Comparison of ENCODE assay signal across 10 mouse cellular contexts in the genomic region with DNA sequence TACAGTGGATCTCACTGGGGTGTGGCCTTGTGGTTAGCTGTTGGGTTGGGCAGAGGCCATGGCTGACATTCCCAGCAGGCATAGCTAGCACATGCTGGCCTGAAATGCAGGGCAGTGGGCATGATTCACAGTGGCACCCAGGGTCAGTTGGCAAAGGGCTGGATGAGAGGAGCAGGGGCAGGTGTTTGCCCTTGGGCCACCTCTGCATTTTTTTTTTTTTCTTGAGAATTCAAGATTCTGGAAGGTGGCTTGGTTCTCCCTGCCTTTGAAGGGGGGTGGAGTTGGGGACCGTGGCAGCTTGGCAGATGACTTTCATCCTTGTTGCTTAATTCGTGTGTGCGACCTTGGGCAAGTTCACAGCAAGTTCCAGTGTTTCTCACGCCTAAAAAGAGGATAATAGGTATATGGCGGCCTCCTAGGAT. TPM values are rescaled to one million over a fixed set of nuclear protein-coding genes. Genes with fewer than 3 reads are reported as not detected.
DNase-seq lines count a peak whose midpoint lies in the region; ATAC-seq and TF ChIP-seq lines count a peak whose summit lies in the region.
"Had no signal": no experiment of that assay in that cellular context is flagged by ENCODE, and none has a peak within 500 bp of the region (broad histone marks: within the 10 kb centered on the region; RNA-seq: fewer than 3 reads in every experiment).

No protein-coding gene starts in this region.

- 59% methylated on average over 5 of the region's 5 CpGs for WGBS in kidney, adult 2 months
- WGBS in kidney, embryonic 16.5 days = 73% methylated on average over 5 of the region's 5 CpGs
- WGBS in liver, embryonic 13.5 days (ENCODE audit: insufficient replicate concordance) = 22% methylated on average over 5 of the region's 5 CpGs
- WGBS in midbrain, embryonic 15.5 days = 78% methylated on average over 5 of the region's 5 CpGs

- no peak overlapping the region for H3K4me3 ChIP-seq in kidney, adult 2 months (ENCODE audit: insufficient read depth, low read depth, low read length)
- no peak overlapping the region for H3K4me3 ChIP-seq in kidney, embryonic 16.5 days (ENCODE audit: low read length)
- H3K4me3 ChIP-seq in C2C12 (ENCODE audit: insufficient read depth, poor library complexity, severe bottlenecking) = no peak overlapping the region
- no peak overlapping the region for H3K4me3 ChIP-seq in liver, embryonic 13.5 days (replicated peaks)
- no peak overlapping the region for H3K4me3 ChIP-seq in midbrain, embryonic 15.5 days
- H3K4me3 ChIP-seq: embryonic facial prominence, embryonic 12.5 days; hindbrain, embryonic 12.5 days had no signal

- no peaks in the 10 kb centered on the region for H3K36me3 ChIP-seq in kidney, adult 2 months (ENCODE audit: control insufficient read depth, insufficient read depth, low read length)
- H3K36me3 ChIP-seq in kidney, embryonic 16.5 days (ENCODE audit: insufficient read depth, low read length) = no peaks in the 10 kb centered on the region
- H3K36me3 ChIP-seq in C2C12 (ENCODE audit: control insufficient read depth, insufficient read depth) = no peaks in the 10 kb centered on the region
- H3K36me3 ChIP-seq in liver, embryonic 13.5 days = no peaks in the 10 kb centered on the region
- H3K36me3 ChIP-seq in midbrain, embryonic 15.5 days (replicated peaks) = no peaks in the 10 kb centered on the region
- H3K36me3 ChIP-seq: embryonic facial prominence, embryonic 12.5 days; hindbrain, embryonic 12.5 days had no signal

- no peak for TF ChIP-seq CTCF in kidney, adult 2 months (conservative IDR thresholded peaks at IDR 0.05; ENCODE audit: insufficient read depth, insufficient read length, low read depth, low read length)
- no peak for TF ChIP-seq CTCF in C2C12 (IDR thresholded peaks at IDR 0.05; ENCODE audit: control insufficient read depth, insufficient read depth, insufficient read length)

- no peak for ATAC-seq in kidney, embryonic 16.5 days (ENCODE audit: low FRiP score, low TSS enrichment)
- ATAC-seq in liver, embryonic 13.5 days (ENCODE audit: low read depth) = no peak
- no peak for ATAC-seq in midbrain, embryonic 15.5 days (replicated peaks)

- H3K9ac ChIP-seq in kidney, embryonic 16.5 days (replicated peaks; ENCODE audit: low read length) = no peak overlapping the region
- H3K9ac ChIP-seq in liver, embryonic 13.5 days = peak overlapping the region; percentile 4; the same call in 1 of the 2 replicates
- no peak overlapping the region for H3K9ac ChIP-seq in midbrain, embryonic 15.5 days
- H3K9ac ChIP-seq: embryonic facial prominence, embryonic 12.5 days; hindbrain, embryonic 12.5 days had no signal

- H3ac ChIP-seq in C2C12 (ENCODE audit: control insufficient read depth, insufficient read length, low read depth) = no peak overlapping the region

- peak overlapping the region; percentile 90 for H3K27ac ChIP-seq in kidney, adult 2 months (ENCODE audit: insufficient read depth, low read depth, low read length)
- no peak overlapping the region for H3K27ac ChIP-seq in kidney, embryonic 16.5 days (ENCODE audit: low read length)
- H3K27ac ChIP-seq in liver, embryonic 13.5 days = peak overlapping the region; percentile 61
- no peak overlapping the region for H3K27ac ChIP-seq in midbrain, embryonic 15.5 days
- H3K27ac ChIP-seq: embryonic facial prominence, embryonic 12.5 days; hindbrain, embryonic 12.5 days had no signal

- H3K9me3 ChIP-seq in kidney, embryonic 16.5 days (ENCODE audit: low read length) = no peaks in the 10 kb centered on the region
- H3K9me3 ChIP-seq in liver, embryonic 13.5 days (replicated peaks) = no peaks in the 10 kb centered on the region
- no peaks in the 10 kb centered on the region for H3K9me3 ChIP-seq in midbrain, embryonic 15.5 days
- H3K9me3 ChIP-seq: embryonic facial prominence, embryonic 12.5 days; hindbrain, embryonic 12.5 days had no signal

- peaks cover 8% of the 10 kb centered on the region for H3K79me2 ChIP-seq in C2C12 (ENCODE audit: control insufficient read depth, insufficient read depth)

- TF ChIP-seq POLR2A in kidney, adult 2 months (IDR thresholded peaks at IDR 0.05; ENCODE audit: low read depth, low read length) = no peak

- no peaks in the 10 kb centered on the region for H3K79me3 ChIP-seq in C2C12 (ENCODE audit: low read depth)

- no peaks in the 10 kb centered on the region for H3K27me3 ChIP-seq in kidney, adult 2 months (replicated peaks; ENCODE audit: control insufficient read depth, insufficient read depth, low read length)
- H3K27me3 ChIP-seq in kidney, embryonic 16.5 days (ENCODE audit: insufficient read depth, low read length) = peaks cover 23% of the 10 kb centered on the region
- H3K27me3 ChIP-seq in C2C12 (ENCODE audit: control insufficient read depth, insufficient read depth, insufficient read length) = no peaks in the 10 kb centered on the region
- peaks cover 38% of the 10 kb centered on the region for H3K27me3 ChIP-seq in liver, embryonic 13.5 days
- H3K27me3 ChIP-seq in midbrain, embryonic 15.5 days (replicated peaks) = no peaks in the 10 kb centered on the region; the same call in 1 of the 2 replicates

- peaks cover 42% of the 10 kb centered on the region for H3K4me1 ChIP-seq in kidney, adult 2 months (ENCODE audit: control insufficient read depth, insufficient read depth, low read length)
- peaks cover 20% of the 10 kb centered on the region for H3K4me1 ChIP-seq in kidney, embryonic 16.5 days (ENCODE audit: insufficient read depth, low read length)
- peaks cover 70% of the 10 kb centered on the region for H3K4me1 ChIP-seq in liver, embryonic 13.5 days (replicated peaks)
- H3K4me1 ChIP-seq in midbrain, embryonic 15.5 days = peaks cover 49% of the 10 kb centered on the region

- peak; percentile 78 for DNase-seq in kidney, adult 2 months
- peak; percentile 42 for DNase-seq in NIH3T3 (ENCODE audit: low read depth)
- no peak for DNase-seq in liver, embryonic 13.5 days
- DNase-seq in frontal cortex, adult 2 months (ENCODE audit: extremely low spot score in 1 of 2, low spot score in 1 of 2) = no peak
- DNase-seq: cerebellum, adult 18-20 months had no signal

- no peak overlapping the region for H3K4me2 ChIP-seq in kidney, embryonic 16.5 days (replicated peaks; ENCODE audit: low read depth, low read length)
- H3K4me2 ChIP-seq in liver, embryonic 13.5 days = peak overlapping the region; percentile 24
- no peak overlapping the region for H3K4me2 ChIP-seq in midbrain, embryonic 15.5 days
- H3K4me2 ChIP-seq: embryonic facial prominence, embryonic 12.5 days; hindbrain, embryonic 12.5 days had no signal

TF ChIP-seq in C2C12, 6 proteins besides CTCF, POLR2A, EP300 and RAD21:
- peak; percentile 93 for TF ChIP-seq MYOD1 (IDR thresholded peaks at IDR 0.05; ENCODE audit: control insufficient read depth, insufficient read length, low read depth)
- peak; percentile 96 for TF ChIP-seq MAX (IDR thresholded peaks at IDR 0.05)
- TF ChIP-seq FOSL1 (IDR thresholded peaks at IDR 0.05; ENCODE audit: insufficient read depth, low read length, poor library complexity, severe bottlenecking) = no peak
- no peak for TF ChIP-seq USF1 (IDR thresholded peaks at IDR 0.05; ENCODE audit: low read depth)
- peak; percentile 66 for TF ChIP-seq CEBPB (IDR thresholded peaks at IDR 0.05; ENCODE audit: low read depth)

RNA-seq across cellular contexts. Expression of gene Fmnl1, which starts 3.5 kb away (rescaled TPM):
- 32.7 and 35.5 TPM in 2 replicates for polyA plus RNA-seq in kidney, adult 2 months (2012; rRNA removed)
- 2.4 and 3.4 TPM in 2 replicates for polyA plus RNA-seq in kidney, embryonic 16.5 days (2015; fragmentation: Nextera tagmentation; extraction: Ambion mirVana)
- 3.7 TPM for polyA plus RNA-seq in C2C12 (2012; fragmentation: generic; extraction: Trizol)
- 3.0 TPM in 2 replicates for polyA plus RNA-seq in liver, embryonic 13.5 days (2015; fragmentation: Nextera tagmentation; extraction: Ambion mirVana)
- 76.2 and 85.2 TPM in 2 replicates for polyA plus RNA-seq in frontal cortex, adult 2 months (2012; rRNA removed)
- polyA plus RNA-seq in midbrain, embryonic 15.5 days (2015; fragmentation: Nextera tagmentation; extraction: Ambion mirVana) = 7.0 and 7.5 TPM in 2 replicates

RNA-seq across cellular contexts. Expression of gene 1700023F06Rik, which starts 33.9 kb away (rescaled TPM):
- polyA plus RNA-seq in kidney, adult 2 months (2012; rRNA removed) = 0.09 and 0.22 TPM in 2 replicates
- polyA plus RNA-seq in kidney, embryonic 16.5 days (2015; fragmentation: Nextera tagmentation; extraction: Ambion mirVana) = 0.27 and 0.82 TPM in 2 replicates
- polyA plus RNA-seq in C2C12 (2012; fragmentation: generic; extraction: Trizol) = 0.02 TPM
- polyA plus RNA-seq in liver, embryonic 13.5 days (2015; fragmentation: Nextera tagmentation; extraction: Ambion mirVana) = not detected in 2 replicates
- polyA plus RNA-seq in frontal cortex, adult 2 months (2012; rRNA removed) = 5.3 and 6.0 TPM in 2 replicates
- polyA plus RNA-seq in midbrain, embryonic 15.5 days (2015; fragmentation: Nextera tagmentation; extraction: Ambion mirVana) = 1.6 and 1.9 TPM in 2 replicates

RNA-seq across cellular contexts. Expression of gene Hexim2, which starts 42.2 kb away (rescaled TPM):
- 3.8 and 4.0 TPM in 2 replicates for polyA plus RNA-seq in kidney, adult 2 months (2012; rRNA removed)
- 11.3 and 11.8 TPM in 2 replicates for polyA plus RNA-seq in kidney, embryonic 16.5 days (2015; fragmentation: Nextera tagmentation; extraction: Ambion mirVana)
- polyA plus RNA-seq in C2C12 (2012; fragmentation: generic; extraction: Trizol) = 3.4 TPM
- polyA plus RNA-seq in liver, embryonic 13.5 days (2015; fragmentation: Nextera tagmentation; extraction: Ambion mirVana) = 6.3 and 7.7 TPM in 2 replicates
- polyA plus RNA-seq in frontal cortex, adult 2 months (2012; rRNA removed) = 11.5 and 14.1 TPM in 2 replicates
- 27.2 and 33.4 TPM in 2 replicates for polyA plus RNA-seq in midbrain, embryonic 15.5 days (2015; fragmentation: Nextera tagmentation; extraction: Ambion mirVana)

RNA-seq across cellular contexts. Expression of gene Spata32, which starts 43.8 kb away (rescaled TPM):
- polyA plus RNA-seq in kidney, adult 2 months (2012; rRNA removed) = not detected in 2 replicates
- polyA plus RNA-seq in kidney, embryonic 16.5 days (2015; fragmentation: Nextera tagmentation; extraction: Ambion mirVana) = not detected in 2 replicates
- not detected for polyA plus RNA-seq in C2C12 (2012; fragmentation: generic; extraction: Trizol)
- not detected in 2 replicates for polyA plus RNA-seq in liver, embryonic 13.5 days (2015; fragmentation: Nextera tagmentation; extraction: Ambion mirVana)
- polyA plus RNA-seq in frontal cortex, adult 2 months (2012; rRNA removed) = 1.4 and 1.5 TPM in 2 replicates
- polyA plus RNA-seq in midbrain, embryonic 15.5 days (2015; fragmentation: Nextera tagmentation; extraction: Ambion mirVana) = 0.66 and 0.71 TPM in 2 replicates
- polyA plus RNA-seq: embryonic facial prominence, embryonic 12.5 days; hindbrain, embryonic 12.5 days had no signal

RNA-seq across cellular contexts. Expression of gene Hexim1, which starts 58.4 kb away (rescaled TPM):
- 24.9 and 26.4 TPM in 2 replicates for polyA plus RNA-seq in kidney, adult 2 months (2012; rRNA removed)
- 5.5 and 6.6 TPM in 2 replicates for polyA plus RNA-seq in kidney, embryonic 16.5 days (2015; fragmentation: Nextera tagmentation; extraction: Ambion mirVana)
- 24.3 TPM for polyA plus RNA-seq in C2C12 (2012; fragmentation: generic; extraction: Trizol)
- 2.6 and 3.0 TPM in 2 replicates for polyA plus RNA-seq in liver, embryonic 13.5 days (2015; fragmentation: Nextera tagmentation; extraction: Ambion mirVana)
- 25.6 and 25.8 TPM in 2 replicates for polyA plus RNA-seq in frontal cortex, adult 2 months (2012; rRNA removed)
- 3.1 and 3.7 TPM in 2 replicates for polyA plus RNA-seq in midbrain, embryonic 15.5 days (2015; fragmentation: Nextera tagmentation; extraction: Ambion mirVana)

Comparison
In these comparisons a context has a peak if more than half of its experiments do, and no peak if none do; other contexts are left out.
1. H3K27ac ChIP-seq: peak in kidney, adult 2 months (single experiment) and liver, embryonic 13.5 days (single experiment); none in kidney, embryonic 16.5 days (single experiment) and midbrain, embryonic 15.5 days (single experiment).
2. DNase-seq: peak in kidney, adult 2 months (single experiment) and NIH3T3 (single experiment); none in liver, embryonic 13.5 days (single experiment) and frontal cortex, adult 2 months (0 of 2).